Mouse (Mus musculus): ENCODE measurements at regions not wholly inside any gene's neighbourhood (a gene's known extent, or its start where the extent isn't known, plus 50 kb on each side); places are given as distances from the start of the nearest gene placed in this dataset.

DNA sequence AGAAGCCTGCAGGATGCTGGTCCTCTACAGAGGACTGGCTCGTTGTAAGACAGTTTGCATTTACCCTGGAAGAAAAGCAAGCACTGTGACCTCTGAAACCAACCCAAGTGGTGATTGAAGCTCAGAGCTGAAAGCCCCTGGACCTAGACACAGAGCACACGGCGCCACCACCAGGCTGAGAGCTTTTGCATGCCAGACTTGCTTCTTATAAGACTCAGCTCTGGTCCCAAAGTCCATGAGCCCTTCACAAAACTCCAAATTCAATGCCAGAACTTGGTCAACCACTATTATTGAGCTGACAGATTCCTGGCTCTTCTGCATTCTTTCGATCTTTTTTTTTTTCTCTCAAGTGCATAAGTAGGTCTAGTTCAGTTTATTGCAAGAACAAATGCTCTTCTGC lies 164.6 kb upstream of the Sfrp2 start:
- WGBS, result 71% methylated on average over 4 of the region's 4 CpGs

DNA sequence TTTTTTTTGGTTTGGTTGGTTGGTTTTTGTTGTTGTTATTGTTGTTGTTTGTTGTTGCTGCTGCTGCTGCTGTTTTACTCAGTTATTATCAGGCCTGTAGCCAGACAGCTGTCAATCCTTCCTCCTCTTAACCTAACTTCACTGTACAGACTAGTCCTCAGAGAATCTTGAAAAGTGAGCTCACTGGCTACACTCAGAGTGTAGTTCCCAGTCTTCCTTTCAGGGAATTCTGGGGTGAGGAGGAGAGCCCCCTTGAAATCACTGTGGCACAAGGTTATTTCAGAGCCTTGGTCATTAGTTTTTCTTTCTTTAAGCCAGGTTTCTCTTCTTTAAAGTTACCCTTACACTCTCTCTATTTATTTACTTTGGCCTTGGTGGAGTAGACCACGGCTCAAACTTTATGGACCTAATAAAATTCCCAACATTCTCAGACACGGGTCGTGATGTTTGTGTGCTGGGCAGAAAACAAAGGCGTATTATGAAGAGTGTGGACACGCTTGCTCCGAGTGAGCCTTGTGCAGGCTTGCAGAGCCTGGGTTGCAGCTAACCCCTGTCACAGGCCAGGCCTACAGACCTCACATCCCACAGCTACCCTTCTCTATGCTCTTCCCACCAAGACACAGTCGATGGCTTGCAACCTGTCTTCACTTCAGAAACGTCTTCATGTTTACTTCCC lies 156.9 kb upstream of the Sfrp2 start:
- H3K9me3 ChIP-seq (replicated peaks), result no peaks in the 10 kb centered on the region
- H3K27me3 ChIP-seq, result no peaks in the 10 kb centered on the region
- no peaks in the 10 kb centered on the region for H3K4me1 ChIP-seq (replicated peaks)
- 68% methylated on average over 8 of the region's 8 CpGs for WGBS
- ATAC-seq (replicated peaks; ENCODE audit: insufficient number of reproducible peaks, insufficient read depth, low FRiP score, low read depth), result 0 out of 2 replicates have a peak, but pooled peaks have one; percentile 35
- no peak overlapping the region for H3K4me2 ChIP-seq
- peak overlapping the region; percentile 27; the same call in 1 of the 2 replicates for H3K27ac ChIP-seq
- H3K4me3 ChIP-seq, result no peak overlapping the region
- H3K9ac ChIP-seq, result no peak overlapping the region
- H3K36me3 ChIP-seq, result no peaks in the 10 kb centered on the region

More for the DNA sequence above, 164.6 kb upstream of the Sfrp2 start:
- Histone ChIP-seq H3K27me3 (no peaks in the 10 kb centered on the region), H3K27ac (no peak overlapping the region), H3K9me3 (replicated peaks) (no peaks in the 10 kb centered on the region), H3K4me1 (replicated peaks) (no peaks in the 10 kb centered on the region), H3K36me3 (no peaks in the 10 kb centered on the region), H3K9ac (no peak overlapping the region), H3K4me2 (no peak overlapping the region), H3K4me3 (no peak overlapping the region)
- ATAC-seq (replicated peaks; ENCODE audit: insufficient number of reproducible peaks, insufficient read depth, low FRiP score, low read depth), result no peak

DNA sequence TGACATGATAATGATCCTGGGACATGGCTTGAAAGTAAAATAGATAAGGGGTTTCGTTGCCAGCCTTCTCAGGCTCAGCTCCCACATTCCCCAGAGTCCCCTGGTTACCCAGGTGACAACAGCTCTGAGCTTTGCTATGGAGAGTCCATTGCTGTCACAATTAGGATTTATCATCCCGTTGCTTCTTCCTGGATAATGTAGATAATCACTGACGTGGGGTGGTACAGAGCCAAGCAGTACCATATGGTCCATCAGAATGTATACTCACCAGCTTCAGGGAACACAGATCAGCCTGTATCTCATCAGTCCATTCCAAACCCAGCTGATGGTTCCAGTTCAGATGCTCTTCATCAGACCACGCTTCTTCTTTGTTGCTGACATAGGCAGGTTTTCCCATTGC lies 145.7 kb upstream of the Sfrp2 start:
- Histone ChIP-seq H3K9ac (no peak overlapping the region), H3K4me3 (no peak overlapping the region)
- 55% methylated on average over 4 of the region's 4 CpGs for WGBS

DNA sequence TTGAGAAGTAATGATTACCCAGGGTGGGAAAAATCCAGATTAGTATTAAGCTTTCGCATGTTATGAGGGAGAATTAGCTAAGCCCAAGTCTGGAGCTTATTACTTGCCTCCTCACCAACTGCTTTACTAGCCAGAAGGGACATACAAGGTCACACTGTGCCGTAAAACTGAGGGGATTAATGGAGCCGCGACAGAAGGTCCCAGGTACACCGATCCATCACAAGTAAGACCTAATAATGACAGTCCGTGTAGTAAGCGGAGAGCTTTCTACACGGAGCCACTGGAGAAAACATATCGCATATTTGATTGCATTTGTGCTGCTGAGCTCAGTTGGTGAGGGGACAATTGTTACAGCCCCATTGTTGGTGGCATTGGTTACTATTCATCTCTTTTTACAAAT lies 133.1 kb upstream of the Sfrp2 start:
- no peaks in the 10 kb centered on the region for H3K27me3 ChIP-seq
- no peaks in the 10 kb centered on the region for H3K36me3 ChIP-seq
- H3K27ac ChIP-seq, result no peak overlapping the region
- H3K9me3 ChIP-seq (replicated peaks), result no peaks in the 10 kb centered on the region
- no peaks in the 10 kb centered on the region for H3K4me1 ChIP-seq (replicated peaks)
- H3K9ac ChIP-seq, result no peak overlapping the region
- ATAC-seq (replicated peaks; ENCODE audit: insufficient number of reproducible peaks, insufficient read depth, low FRiP score, low read depth), result no peak
- H3K4me3 ChIP-seq, result no peak overlapping the region
- H3K4me2 ChIP-seq, result no peak overlapping the region
- 89% methylated on average over 9 of the region's 9 CpGs for WGBS

More for the DNA sequence above, 145.7 kb upstream of the Sfrp2 start:
- no peaks in the 10 kb centered on the region for H3K36me3 ChIP-seq
- H3K4me1 ChIP-seq (replicated peaks), result no peaks in the 10 kb centered on the region
- H3K27me3 ChIP-seq, result no peaks in the 10 kb centered on the region
- H3K4me2 ChIP-seq, result no peak overlapping the region
- H3K9me3 ChIP-seq (replicated peaks), result no peaks in the 10 kb centered on the region
- H3K27ac ChIP-seq, result no peak overlapping the region
- ATAC-seq (replicated peaks; ENCODE audit: insufficient number of reproducible peaks, insufficient read depth, low FRiP score, low read depth), result no peak

DNA sequence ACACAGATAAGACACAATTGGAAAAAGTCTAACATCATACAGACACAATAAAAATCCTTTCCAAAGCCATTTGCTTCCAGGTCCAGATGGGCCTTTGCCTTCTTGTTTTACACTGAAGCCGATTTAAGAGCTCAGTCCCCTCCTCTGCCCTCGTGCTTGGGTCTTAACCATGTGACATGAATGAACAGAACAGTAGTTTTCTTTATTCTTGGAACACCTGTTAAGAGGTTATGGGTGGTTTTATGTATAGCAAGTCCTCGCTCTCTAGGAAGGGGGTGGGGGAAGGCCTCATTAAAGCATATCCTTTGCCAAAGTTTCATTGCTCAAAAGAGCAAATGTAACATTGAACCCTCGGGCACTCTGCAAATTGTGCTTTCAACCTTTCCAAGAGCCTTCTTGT lies 125.7 kb upstream of the Sfrp2 start:
- WGBS, result 70% methylated on average over 4 of the region's 4 CpGs
- no peaks in the 10 kb centered on the region for H3K4me1 ChIP-seq (replicated peaks)
- no peak overlapping the region for H3K4me2 ChIP-seq
- no peaks in the 10 kb centered on the region for H3K36me3 ChIP-seq
- no peak overlapping the region for H3K27ac ChIP-seq
- no peaks in the 10 kb centered on the region for H3K27me3 ChIP-seq
- H3K4me3 ChIP-seq, result no peak overlapping the region
- H3K9ac ChIP-seq, result no peak overlapping the region
- no peak for ATAC-seq (replicated peaks; ENCODE audit: insufficient number of reproducible peaks, insufficient read depth, low FRiP score, low read depth)
- H3K9me3 ChIP-seq (replicated peaks), result no peaks in the 10 kb centered on the region

DNA sequence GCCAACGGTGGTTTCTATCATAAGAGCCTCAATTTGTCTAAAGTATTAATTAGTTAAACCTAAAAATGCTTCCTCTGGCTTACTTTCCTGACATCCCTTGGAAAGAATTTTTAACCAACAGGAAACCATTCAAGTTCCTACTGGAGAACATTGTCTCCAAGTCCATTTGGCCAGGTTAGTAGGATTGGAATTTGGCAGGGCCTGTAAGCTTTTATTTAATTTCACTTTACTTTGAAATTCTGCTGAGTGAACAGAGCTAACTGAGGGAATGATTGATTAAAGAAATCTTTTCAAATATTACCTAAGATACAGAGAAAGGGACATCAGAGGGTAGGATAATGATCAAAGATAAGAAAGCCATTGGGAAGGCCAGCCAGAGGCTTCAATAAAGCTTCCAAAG lies 102.4 kb upstream of the Sfrp2 start:
- Histone ChIP-seq H3K27ac (no peak overlapping the region), H3K9me3 (replicated peaks) (no peaks in the 10 kb centered on the region), H3K9ac (no peak overlapping the region), H3K4me2 (no peak overlapping the region), H3K27me3 (no peaks in the 10 kb centered on the region), H3K4me3 (no peak overlapping the region), H3K36me3 (no peaks in the 10 kb centered on the region), H3K4me1 (replicated peaks) (no peaks in the 10 kb centered on the region)
- 79% methylated on average over 1 of the region's 1 CpGs for WGBS
- ATAC-seq (replicated peaks; ENCODE audit: insufficient number of reproducible peaks, insufficient read depth, low FRiP score, low read depth), result no peak

DNA sequence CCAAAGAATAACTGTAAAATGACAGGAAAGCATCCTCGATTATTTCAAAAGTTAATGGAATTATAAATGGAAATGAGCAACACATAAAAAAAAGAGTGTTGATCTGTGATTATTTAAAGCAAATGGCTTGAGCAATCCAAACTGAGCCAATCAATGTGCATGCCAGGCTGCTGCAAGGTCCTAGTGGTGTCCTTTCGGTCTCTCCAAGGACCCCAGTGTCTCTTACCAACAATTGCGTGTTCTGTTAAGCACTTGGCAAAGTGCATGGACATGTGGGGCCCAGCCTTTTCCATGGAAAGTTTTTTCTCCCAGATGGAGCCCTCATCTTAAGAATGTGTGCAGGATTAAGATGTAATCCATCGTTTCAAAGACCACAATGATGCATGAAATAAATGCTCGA lies 90.0 kb upstream of the Sfrp2 start:
- WGBS, result 75% methylated on average over 5 of the region's 5 CpGs

DNA sequence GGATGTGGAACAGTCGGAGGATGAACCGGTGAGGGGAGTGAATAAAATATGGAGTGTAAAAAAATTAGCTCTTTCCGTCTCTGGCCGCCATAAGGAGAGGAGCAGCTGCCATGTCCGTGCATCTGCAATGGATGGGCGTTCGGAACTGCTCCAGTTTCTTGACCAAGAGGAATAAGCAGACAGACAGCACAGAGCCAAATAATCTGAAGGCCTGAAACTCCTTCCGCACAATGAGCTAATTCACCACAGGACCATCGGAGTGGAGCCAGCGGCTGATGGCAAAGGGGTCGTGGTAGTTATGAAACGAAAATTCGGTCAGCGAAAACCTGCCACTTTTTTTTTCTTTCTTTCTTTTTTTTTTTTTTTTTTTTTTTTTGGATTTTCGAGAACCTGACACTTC lies 79.5 kb upstream of the Sfrp2 start:
- Histone ChIP-seq H3K4me3 (no peak overlapping the region), H3K9ac (no peak overlapping the region), H3K4me2 (no peak overlapping the region), H3K27ac (no peak overlapping the region), H3K4me1 (replicated peaks) (no peaks in the 10 kb centered on the region), H3K36me3 (no peaks in the 10 kb centered on the region), H3K9me3 (replicated peaks) (no peaks in the 10 kb centered on the region), H3K27me3 (no peaks in the 10 kb centered on the region; the same call in 1 of the 2 replicates)
- no peak for ATAC-seq (replicated peaks; ENCODE audit: insufficient number of reproducible peaks, insufficient read depth, low FRiP score, low read depth)
- 90% methylated on average over 15 of the region's 15 CpGs for whole genome bisulfite sequencing

More for the DNA sequence above, 90.0 kb upstream of the Sfrp2 start:
- Histone ChIP-seq H3K9ac (no peak overlapping the region), H3K36me3 (no peaks in the 10 kb centered on the region), H3K27ac (no peak overlapping the region), H3K27me3 (no peaks in the 10 kb centered on the region), H3K9me3 (replicated peaks) (no peaks in the 10 kb centered on the region), H3K4me2 (no peak overlapping the region), H3K4me1 (replicated peaks) (no peaks in the 10 kb centered on the region), H3K4me3 (no peak overlapping the region)
- ATAC-seq (replicated peaks; ENCODE audit: insufficient number of reproducible peaks, insufficient read depth, low FRiP score, low read depth), result no peak

DNA sequence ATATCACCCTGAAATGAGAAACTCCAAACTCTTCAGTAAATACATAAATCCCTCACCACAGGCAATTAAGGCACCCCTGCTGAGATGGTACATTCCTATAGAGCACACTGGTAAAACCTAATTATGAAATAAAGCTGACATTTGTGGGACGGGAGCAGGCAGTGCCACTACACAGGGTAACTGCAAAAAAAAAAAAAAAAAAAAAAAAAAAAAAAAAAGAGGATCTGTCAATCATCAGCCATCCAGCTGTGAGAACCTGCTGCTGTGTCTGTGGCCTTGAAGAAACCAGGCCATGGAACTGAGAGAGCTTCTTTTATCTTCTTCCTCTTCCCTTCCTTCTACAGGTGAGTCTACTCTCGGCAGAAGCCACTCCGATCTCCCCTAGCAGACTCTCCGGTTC lies 78.6 kb upstream of the Sfrp2 start:
- no peaks in the 10 kb centered on the region for H3K4me1 ChIP-seq (replicated peaks)
- H3K4me3 ChIP-seq, result no peak overlapping the region
- H3K36me3 ChIP-seq, result no peaks in the 10 kb centered on the region
- no peak overlapping the region for H3K4me2 ChIP-seq
- no peaks in the 10 kb centered on the region; the same call in 1 of the 2 replicates for H3K27me3 ChIP-seq
- no peaks in the 10 kb centered on the region for H3K9me3 ChIP-seq (replicated peaks)
- H3K9ac ChIP-seq, result no peak overlapping the region
- WGBS, result 83% methylated on average over 4 of the region's 4 CpGs
- ATAC-seq (replicated peaks; ENCODE audit: insufficient number of reproducible peaks, insufficient read depth, low FRiP score, low read depth), result no peak
- H3K27ac ChIP-seq, result no peak overlapping the region

DNA sequence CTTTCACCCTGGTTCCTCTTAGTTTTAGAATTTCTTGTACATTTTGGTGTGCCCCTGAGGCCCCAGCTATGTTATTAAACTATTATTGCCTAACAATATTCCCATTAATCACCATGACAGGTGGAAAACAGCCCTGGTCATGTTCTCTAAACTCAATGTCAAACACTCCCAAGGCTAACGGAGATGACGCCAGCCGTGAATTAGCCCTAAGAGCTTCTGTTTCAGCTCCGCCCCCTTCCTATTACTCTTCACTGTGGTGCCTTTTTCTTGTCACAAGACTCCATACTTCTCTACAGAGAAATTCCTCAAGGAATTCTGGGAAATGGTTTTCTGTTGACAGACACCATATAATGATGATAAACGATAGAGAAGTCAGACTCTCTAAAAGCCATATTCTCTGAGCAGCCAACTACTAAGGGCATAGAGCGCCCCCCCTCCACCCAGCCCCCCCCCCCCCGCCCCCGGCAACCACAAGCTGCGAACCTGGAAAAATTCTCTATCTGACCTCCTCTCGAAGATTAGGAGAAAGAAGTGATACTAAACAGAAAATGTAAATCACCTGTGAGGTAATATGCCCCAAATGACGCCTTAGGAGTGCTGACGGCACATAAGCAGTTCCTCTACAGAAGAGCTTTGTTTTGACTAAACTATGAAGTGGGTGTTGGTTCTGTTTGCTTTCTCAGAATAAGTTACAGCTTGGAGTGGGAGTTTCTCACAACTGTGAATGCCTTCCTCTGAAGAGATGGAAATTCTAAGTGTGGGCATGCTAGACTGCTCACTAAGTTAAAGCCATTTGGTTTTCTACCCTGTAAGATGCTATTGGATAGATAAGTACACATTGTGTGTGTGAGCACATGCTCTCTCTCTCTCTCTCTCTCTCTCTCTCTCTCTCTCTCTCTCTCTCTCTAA lies 76.8 kb upstream of the Sfrp2 start:
- WGBS, result 58% methylated on average over 12 of the region's 12 CpGs
- no peak for ATAC-seq (replicated peaks; ENCODE audit: insufficient number of reproducible peaks, insufficient read depth, low FRiP score, low read depth)
- no peak overlapping the region for H3K27ac ChIP-seq
- no peak overlapping the region for H3K4me2 ChIP-seq
- no peak overlapping the region for H3K4me3 ChIP-seq
- H3K4me1 ChIP-seq (replicated peaks), result no peaks in the 10 kb centered on the region
- H3K36me3 ChIP-seq, result no peaks in the 10 kb centered on the region
- H3K27me3 ChIP-seq, result no peaks in the 10 kb centered on the region; the same call in 1 of the 2 replicates
- H3K9ac ChIP-seq, result no peak overlapping the region
- H3K9me3 ChIP-seq (replicated peaks), result no peaks in the 10 kb centered on the region

DNA sequence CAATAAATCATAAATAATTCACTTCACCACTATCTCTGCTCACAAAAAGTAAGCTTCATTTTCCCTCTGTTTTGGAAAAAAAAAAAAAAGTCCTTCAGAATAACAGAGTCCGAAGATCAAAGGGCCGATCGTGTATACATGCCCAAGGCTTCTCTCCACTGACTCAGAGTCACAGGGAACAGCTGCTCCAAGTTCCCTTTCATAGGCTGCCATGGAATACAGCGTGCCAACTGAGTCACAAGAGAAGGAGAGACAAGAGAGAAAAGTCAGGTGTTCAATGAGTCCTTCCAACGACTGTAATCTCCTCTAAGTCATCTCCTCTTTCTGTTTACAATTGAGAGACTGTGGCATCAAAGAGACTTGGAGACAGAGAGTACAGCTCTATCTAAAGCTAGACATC lies 71.6 kb upstream of the Sfrp2 start:
- Histone ChIP-seq H3K4me1 (replicated peaks) (no peaks in the 10 kb centered on the region), H3K4me2 (no peak overlapping the region), H3K4me3 (no peak overlapping the region), H3K27ac (no peak overlapping the region), H3K36me3 (no peaks in the 10 kb centered on the region), H3K9ac (no peak overlapping the region), H3K9me3 (replicated peaks) (no peaks in the 10 kb centered on the region), H3K27me3 (no peaks in the 10 kb centered on the region; the same call in 1 of the 2 replicates)
- ATAC-seq (replicated peaks; ENCODE audit: insufficient number of reproducible peaks, insufficient read depth, low FRiP score, low read depth), result no peak
- WGBS, result 66% methylated on average over 5 of the region's 5 CpGs

Measured in heart, embryonic 15.5 days (tissue).